Mouse (Mus musculus) heart, adult 2 months (tissue): ENCODE data around the gene Cyp20a1.

ENCODE experiments used
- CTCF ChIP-seq: fragments of 200-600 bp; IDR thresholded peaks from 2 replicates; pipeline ENCODE4 v1.8.1; 2022; ENCODE audit warnings: antibody characterized with exemption, mild to moderate bottlenecking, moderate library complexity
- EP300 ChIP-seq: fragments of 200-500 bp; IDR thresholded peaks from 2 replicates; pipeline ENCODE4 v1.6.1; 2011; ENCODE audit warnings: low read depth, low read length, control low read depth; ENCODE audit not compliant: insufficient read depth
- POLR2A ChIP-seq: fragments of 200-500 bp; IDR thresholded peaks from 2 replicates; pipeline ENCODE4 v1.6.1; 2011; ENCODE audit warnings: mild to moderate bottlenecking, low read depth, low read length, control low read depth; ENCODE audit not compliant: insufficient read depth

- TF ChIP-seq CTCF, result no peak
- TF ChIP-seq POLR2A, result no peak
- TF ChIP-seq EP300, result no peak
Observed at GRCm38 (mm10) chr1:60431531-60431930, 88.4 kb downstream of the Cyp20a1 start.
